Mouse (Mus musculus): ENCODE results near the gene Zmiz1. TPM values are rescaled to one million over a fixed set of nuclear protein-coding genes. Genes with fewer than 3 reads are reported as not detected.

The Zmiz1 gene
- polyA plus RNA-seq, 1 experiment from 2014 or later, result 37.4 TPM

DNA sequence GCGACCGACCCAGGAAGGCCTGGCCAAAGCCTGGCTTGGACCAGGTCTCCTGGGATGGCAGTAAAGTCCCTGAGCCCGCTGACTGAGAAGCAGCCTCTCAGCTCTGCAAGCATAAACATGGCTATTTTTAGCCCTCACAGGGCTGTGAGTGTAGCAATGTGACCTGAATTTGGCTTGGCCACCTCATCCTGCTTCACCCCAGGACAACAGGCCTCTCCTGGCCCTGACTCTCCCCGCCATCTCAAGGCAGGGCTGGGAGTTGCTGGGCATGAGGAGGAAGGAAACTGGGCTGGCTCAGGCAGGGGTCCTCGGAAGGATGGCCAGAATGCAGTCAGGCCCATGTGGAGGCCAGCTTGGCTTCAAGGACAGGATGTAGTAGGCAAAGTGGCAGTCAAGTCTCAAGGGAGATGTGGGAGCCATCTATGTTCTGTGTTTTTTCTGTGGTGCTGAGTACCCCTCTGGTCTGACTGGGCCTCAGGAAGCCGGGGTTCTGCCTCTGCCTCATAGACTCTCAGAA is 29.2 kb downstream of the Zmiz1 start:
- Histone ChIP-seq H3K9ac (ENCODE audit: low read length) (no peak overlapping the region), H3K4me3 (ENCODE audit: low read depth, low read length) (no peak overlapping the region), H3K4me2 (ENCODE audit: low read length) (no peak overlapping the region), H3K9me3 (ENCODE audit: control insufficient read depth, low read length) (no peaks in the 10 kb centered on the region), H3K27ac (ENCODE audit: low read depth) (peak overlapping the region; percentile 7; the same call in 1 of the 2 replicates), H3K4me1 (replicated peaks; ENCODE audit: control insufficient read depth, insufficient read depth, low read length) (peaks cover 59% of the 10 kb centered on the region), H3K27me3 (replicated peaks; ENCODE audit: control insufficient read depth, insufficient read depth, low read length) (no peaks in the 10 kb centered on the region), H3K36me3 (ENCODE audit: control insufficient read depth, insufficient read depth, low read length) (no peaks in the 10 kb centered on the region)
- DNase-seq (ENCODE audit: low spot score) (no peak), ATAC-seq (replicated peaks; ENCODE audit: low FRiP score, low TSS enrichment, low read depth) (no peak)
- 48% methylated on average over 6 of the region's 6 CpGs for WGBS

DNA sequence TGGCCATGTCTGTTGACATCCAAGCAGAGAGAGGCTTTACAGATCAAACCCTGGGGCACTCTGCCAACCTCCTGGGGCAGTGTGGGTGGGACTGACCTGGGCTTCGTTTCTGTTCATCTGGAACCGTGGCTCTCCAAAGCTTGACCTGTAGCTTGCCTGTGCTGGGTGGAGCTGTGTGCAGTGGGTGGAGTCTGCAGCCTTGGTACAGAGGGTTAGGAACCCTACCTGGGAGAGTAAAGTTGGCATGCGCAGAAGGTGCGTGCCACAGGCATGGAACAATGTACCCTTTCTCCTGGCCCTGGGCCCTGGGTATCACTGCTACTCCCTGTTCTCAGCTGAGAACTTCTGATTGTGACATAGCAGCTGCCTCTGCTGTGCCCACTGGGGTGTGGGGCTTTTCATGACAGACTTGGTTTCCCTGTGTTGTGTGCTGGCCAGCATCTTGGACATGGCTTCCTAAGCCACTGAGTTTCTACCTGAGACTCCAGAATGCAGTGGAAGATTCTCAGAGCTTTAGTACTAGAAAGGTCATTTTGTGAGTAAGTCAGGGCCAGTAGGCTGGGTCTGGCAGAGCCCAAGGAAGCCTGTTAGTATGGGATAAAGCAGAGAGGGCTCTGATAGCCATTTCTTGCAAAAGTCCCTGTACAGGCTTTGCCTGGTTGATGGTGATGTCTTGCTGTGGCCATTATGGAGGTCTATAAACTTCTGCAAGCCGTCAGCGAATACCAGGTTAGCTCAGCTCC is 30.5 kb downstream of the Zmiz1 start:
- H3K27me3 ChIP-seq (replicated peaks; ENCODE audit: control insufficient read depth, insufficient read depth, low read length), result no peaks in the 10 kb centered on the region
- ATAC-seq (replicated peaks; ENCODE audit: low FRiP score, low TSS enrichment, low read depth) (no peak), DNase-seq (ENCODE audit: low spot score) (no peak)
- H3K36me3 ChIP-seq (ENCODE audit: control insufficient read depth, insufficient read depth, low read length), result no peaks in the 10 kb centered on the region
- H3K4me2 ChIP-seq (ENCODE audit: low read length), result no peak overlapping the region
- no peaks in the 10 kb centered on the region for H3K9me3 ChIP-seq (ENCODE audit: control insufficient read depth, low read length)
- no peak overlapping the region for H3K4me3 ChIP-seq (ENCODE audit: low read depth, low read length)
- no peak overlapping the region for H3K9ac ChIP-seq (ENCODE audit: low read length)
- no peak overlapping the region for H3K27ac ChIP-seq (ENCODE audit: low read depth)
- 76% methylated on average over 6 of the region's 6 CpGs for WGBS
- H3K4me1 ChIP-seq (replicated peaks; ENCODE audit: control insufficient read depth, insufficient read depth, low read length), result peaks cover 54% of the 10 kb centered on the region

DNA sequence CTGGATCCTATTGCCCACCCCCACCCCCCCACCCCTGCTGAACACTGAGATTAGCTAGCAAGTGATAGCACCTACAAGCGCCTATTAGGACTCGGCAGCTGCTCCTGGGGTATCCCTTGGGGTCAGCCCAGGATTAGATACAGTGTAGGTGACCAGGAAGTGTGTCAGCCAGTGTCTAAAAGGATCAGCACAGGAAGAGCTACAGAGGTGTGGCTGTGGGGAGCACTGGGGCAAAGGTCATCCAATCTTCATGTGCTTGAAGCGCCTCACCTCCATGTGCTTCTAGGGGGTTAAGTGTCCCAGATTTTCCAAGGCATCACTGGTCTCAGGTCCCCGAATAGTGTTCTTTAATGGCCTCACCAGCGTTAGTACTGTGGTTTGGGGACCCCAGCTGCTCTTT is 33.0 kb downstream of the Zmiz1 start:
- DNase-seq (ENCODE audit: low spot score) (no peak), ATAC-seq (replicated peaks; ENCODE audit: low FRiP score, low TSS enrichment, low read depth) (no peak)
- H3K4me1 ChIP-seq (replicated peaks; ENCODE audit: control insufficient read depth, insufficient read depth, low read length), result peaks cover 50% of the 10 kb centered on the region
- H3K36me3 ChIP-seq (ENCODE audit: control insufficient read depth, insufficient read depth, low read length), result no peaks in the 10 kb centered on the region
- H3K27me3 ChIP-seq (replicated peaks; ENCODE audit: control insufficient read depth, insufficient read depth, low read length), result no peaks in the 10 kb centered on the region
- no peak overlapping the region for H3K9ac ChIP-seq (ENCODE audit: low read length)
- 84% methylated on average over 5 of the region's 5 CpGs for WGBS
- H3K9me3 ChIP-seq (ENCODE audit: control insufficient read depth, low read length), result no peaks in the 10 kb centered on the region
- H3K4me3 ChIP-seq (ENCODE audit: low read depth, low read length), result no peak overlapping the region
- H3K4me2 ChIP-seq (ENCODE audit: low read length), result no peak overlapping the region
- H3K27ac ChIP-seq (ENCODE audit: low read depth), result no peak overlapping the region

DNA sequence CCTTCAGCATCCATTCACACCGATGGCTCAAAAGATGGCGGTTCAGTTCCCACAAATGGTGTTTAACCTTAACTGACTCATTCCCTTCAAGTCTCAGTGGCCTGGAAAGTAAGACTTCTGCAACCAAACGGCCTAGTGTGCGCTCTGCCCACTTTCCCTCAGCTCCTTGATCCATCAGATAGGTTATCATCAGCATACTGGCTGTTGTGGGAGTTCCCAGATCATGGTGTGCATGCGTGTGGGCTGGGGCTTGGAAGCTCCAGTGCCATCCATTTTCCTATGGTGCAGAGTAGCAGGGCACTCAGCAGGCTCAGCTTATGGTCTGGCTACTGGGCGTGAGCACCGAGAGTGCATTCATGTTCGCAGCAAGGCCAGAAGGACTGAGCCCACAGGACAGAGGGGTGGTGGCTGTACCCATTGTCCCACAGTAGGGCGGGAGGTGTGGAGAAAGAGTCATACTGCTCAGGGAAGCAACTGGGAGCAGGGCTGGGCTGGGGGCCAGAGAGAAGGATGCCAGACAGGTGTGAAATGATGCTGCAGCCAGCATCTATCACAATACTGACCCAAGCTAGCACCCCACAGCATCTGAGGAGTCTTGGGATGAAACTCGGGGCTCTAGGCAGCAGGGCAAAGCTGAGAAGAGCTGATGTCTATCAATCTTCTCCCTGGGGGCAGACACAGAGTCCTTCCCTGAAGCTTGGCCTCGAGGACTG is 33.7 kb downstream of the Zmiz1 start:
- H3K4me1 ChIP-seq (replicated peaks; ENCODE audit: control insufficient read depth, insufficient read depth, low read length), result peaks cover 49% of the 10 kb centered on the region
- ATAC-seq (replicated peaks; ENCODE audit: low FRiP score, low TSS enrichment, low read depth), result no peak
- H3K27me3 ChIP-seq (replicated peaks; ENCODE audit: control insufficient read depth, insufficient read depth, low read length), result no peaks in the 10 kb centered on the region
- H3K27ac ChIP-seq (ENCODE audit: low read depth), result 0 out of 2 replicates have a peak overlapping the region, but pooled peaks have one; percentile 47
- no peak overlapping the region for H3K4me2 ChIP-seq (ENCODE audit: low read length)
- no peak for DNase-seq (ENCODE audit: low spot score)
- H3K9ac ChIP-seq (ENCODE audit: low read length), result no peak overlapping the region
- no peaks in the 10 kb centered on the region for H3K9me3 ChIP-seq (ENCODE audit: control insufficient read depth, low read length)
- no peaks in the 10 kb centered on the region for H3K36me3 ChIP-seq (ENCODE audit: control insufficient read depth, insufficient read depth, low read length)
- WGBS, result 72% methylated on average over 11 of the region's 11 CpGs
- no peak overlapping the region for H3K4me3 ChIP-seq (ENCODE audit: low read depth, low read length)

DNA sequence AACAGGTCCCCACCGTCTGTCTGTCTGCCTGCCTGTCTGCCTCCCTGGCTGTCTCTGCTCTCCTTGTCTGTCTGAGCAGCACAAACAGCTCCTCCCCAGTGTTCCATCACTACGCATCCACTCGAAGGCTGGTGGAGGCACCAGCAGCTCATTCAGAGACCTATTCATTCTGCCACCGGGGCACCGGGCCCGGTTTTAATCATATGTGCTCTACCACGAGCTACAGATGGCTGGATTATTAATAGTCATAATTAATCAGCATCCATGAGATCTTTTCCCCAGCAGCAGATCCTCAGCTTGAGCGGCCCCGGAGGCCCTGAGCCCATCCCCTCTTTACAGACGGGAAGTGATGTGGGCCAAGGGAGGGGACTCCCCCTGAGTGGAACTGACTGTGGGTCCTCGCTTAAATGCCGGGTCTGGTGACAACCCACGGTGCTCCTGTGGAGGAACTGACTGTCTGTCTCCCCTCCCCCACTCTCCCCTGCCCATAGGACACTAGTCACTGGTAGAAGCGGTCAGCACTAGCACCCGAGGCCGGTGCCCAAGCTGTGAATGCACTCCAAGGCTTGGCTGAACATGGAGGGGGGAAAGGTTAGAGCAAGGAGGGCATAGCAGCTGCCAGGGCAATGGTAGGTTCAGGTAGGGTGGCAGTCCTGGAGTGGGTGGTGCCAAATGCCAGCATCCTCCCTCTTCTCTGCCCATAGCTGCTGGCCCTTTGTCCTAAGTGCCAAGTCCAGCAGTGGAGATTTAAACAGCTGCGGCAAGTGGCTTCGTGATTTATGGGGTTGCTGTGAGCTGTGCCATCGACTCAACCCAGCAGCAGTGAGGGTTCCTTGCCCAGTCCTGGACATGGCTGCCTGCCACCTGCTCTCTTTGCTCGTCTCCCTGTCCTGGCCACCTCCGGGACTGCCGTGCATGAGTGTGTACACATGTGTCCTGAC is 34.6 kb downstream of the Zmiz1 start:
- DNase-seq (ENCODE audit: low spot score) (no peak), ATAC-seq (replicated peaks; ENCODE audit: low FRiP score, low TSS enrichment, low read depth) (no peak)
- Histone ChIP-seq H3K36me3 (ENCODE audit: control insufficient read depth, insufficient read depth, low read length) (no peaks in the 10 kb centered on the region), H3K9me3 (ENCODE audit: control insufficient read depth, low read length) (no peaks in the 10 kb centered on the region), H3K27ac (ENCODE audit: low read depth) (0 out of 2 replicates have a peak overlapping the region, but pooled peaks have one; percentile 47), H3K27me3 (replicated peaks; ENCODE audit: control insufficient read depth, insufficient read depth, low read length) (no peaks in the 10 kb centered on the region), H3K4me1 (replicated peaks; ENCODE audit: control insufficient read depth, insufficient read depth, low read length) (peaks cover 52% of the 10 kb centered on the region), H3K4me3 (ENCODE audit: low read depth, low read length) (no peak overlapping the region), H3K4me2 (ENCODE audit: low read length) (no peak overlapping the region), H3K9ac (ENCODE audit: low read length) (no peak overlapping the region)
- WGBS, result 57% methylated on average over 22 of the region's 22 CpGs

DNA sequence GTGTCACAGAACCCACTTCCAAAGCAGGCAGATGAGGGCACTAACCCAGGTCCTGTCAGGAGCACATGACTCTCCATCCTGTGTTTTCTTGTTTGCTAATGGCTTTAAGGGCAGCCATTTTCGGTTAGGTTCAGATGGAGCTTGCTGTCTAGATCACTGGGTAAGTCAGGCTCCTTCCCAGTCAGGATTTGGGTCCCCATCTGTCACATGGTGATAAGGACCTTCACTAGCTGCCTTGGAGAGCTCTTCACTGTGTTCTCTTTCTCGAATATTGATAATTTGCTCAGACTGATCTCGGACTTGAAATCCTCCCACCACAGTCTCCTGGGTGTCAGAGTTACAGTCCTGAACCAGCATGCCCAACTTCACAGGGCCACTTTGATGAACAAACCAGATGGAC is 35.8 kb downstream of the Zmiz1 start:
- H3K4me3 ChIP-seq (ENCODE audit: low read depth, low read length), result no peak overlapping the region
- no peak overlapping the region for H3K27ac ChIP-seq (ENCODE audit: low read depth)
- no peaks in the 10 kb centered on the region for H3K9me3 ChIP-seq (ENCODE audit: control insufficient read depth, low read length)
- H3K4me1 ChIP-seq (replicated peaks; ENCODE audit: control insufficient read depth, insufficient read depth, low read length), result peaks cover 53% of the 10 kb centered on the region
- H3K4me2 ChIP-seq (ENCODE audit: low read length), result no peak overlapping the region
- 68% methylated on average over 3 of the region's 3 CpGs for WGBS
- H3K27me3 ChIP-seq (replicated peaks; ENCODE audit: control insufficient read depth, insufficient read depth, low read length), result no peaks in the 10 kb centered on the region
- ATAC-seq (replicated peaks; ENCODE audit: low FRiP score, low TSS enrichment, low read depth) (no peak), DNase-seq (ENCODE audit: low spot score) (no peak)
- H3K9ac ChIP-seq (ENCODE audit: low read length), result no peak overlapping the region
- no peaks in the 10 kb centered on the region for H3K36me3 ChIP-seq (ENCODE audit: control insufficient read depth, insufficient read depth, low read length)

DNA sequence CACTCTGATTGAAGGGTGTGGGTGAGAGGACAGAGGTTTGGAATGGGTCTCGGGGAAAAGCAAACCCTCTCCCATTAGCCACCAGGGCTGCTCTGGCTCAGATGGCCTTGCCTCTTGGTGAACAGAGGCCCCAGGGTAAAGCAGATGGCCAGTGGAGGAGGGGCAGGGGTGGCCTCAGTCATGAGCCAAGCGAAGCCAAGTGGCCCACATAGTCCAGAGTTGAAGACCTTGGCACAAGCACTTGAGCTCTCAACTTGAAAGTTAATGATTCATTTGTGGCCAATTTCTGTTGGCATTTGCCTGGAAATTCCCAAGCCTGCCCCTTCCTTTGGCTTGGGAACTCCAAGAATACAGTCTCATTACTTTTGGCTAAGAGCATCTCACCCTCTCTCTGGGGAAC is 37.1 kb downstream of the Zmiz1 start:
- Histone ChIP-seq H3K4me2 (ENCODE audit: low read length) (no peak overlapping the region), H3K27ac (ENCODE audit: low read depth) (no peak overlapping the region), H3K27me3 (replicated peaks; ENCODE audit: control insufficient read depth, insufficient read depth, low read length) (no peaks in the 10 kb centered on the region), H3K9ac (ENCODE audit: low read length) (no peak overlapping the region), H3K36me3 (ENCODE audit: control insufficient read depth, insufficient read depth, low read length) (no peaks in the 10 kb centered on the region), H3K9me3 (ENCODE audit: control insufficient read depth, low read length) (no peaks in the 10 kb centered on the region), H3K4me3 (ENCODE audit: low read depth, low read length) (no peak overlapping the region), H3K4me1 (replicated peaks; ENCODE audit: control insufficient read depth, insufficient read depth, low read length) (peaks cover 57% of the 10 kb centered on the region)
- ATAC-seq (replicated peaks; ENCODE audit: low FRiP score, low TSS enrichment, low read depth) (no peak), DNase-seq (ENCODE audit: low spot score) (no peak)
- WGBS, result 66% methylated on average over 2 of the region's 2 CpGs

DNA sequence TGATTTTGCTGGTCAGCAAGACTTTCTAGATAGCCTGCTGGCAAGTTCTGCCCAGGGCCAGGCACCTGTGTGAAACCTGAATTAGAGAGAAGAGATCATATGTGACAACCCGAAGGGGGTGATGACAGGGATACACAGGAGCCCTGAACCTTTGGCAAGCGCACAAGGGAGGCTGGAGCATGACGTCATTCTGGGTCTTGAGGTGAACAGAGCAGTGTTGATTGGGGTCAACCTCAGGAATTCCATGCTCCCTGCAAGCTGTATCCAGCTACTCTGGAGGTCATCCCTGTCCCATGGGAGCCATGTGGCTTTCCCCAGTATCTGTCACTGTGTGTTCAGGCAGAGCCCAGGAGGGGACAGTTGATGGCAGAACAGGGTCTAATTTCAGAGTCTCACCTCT is 38.0 kb downstream of the Zmiz1 start:
- DNase-seq (ENCODE audit: low spot score) (no peak), ATAC-seq (replicated peaks; ENCODE audit: low FRiP score, low TSS enrichment, low read depth) (no peak)
- no peak overlapping the region for H3K9ac ChIP-seq (ENCODE audit: low read length)
- no peaks in the 10 kb centered on the region for H3K36me3 ChIP-seq (ENCODE audit: control insufficient read depth, insufficient read depth, low read length)
- no peak overlapping the region for H3K27ac ChIP-seq (ENCODE audit: low read depth)
- 52% methylated on average over 3 of the region's 3 CpGs for WGBS
- peaks cover 50% of the 10 kb centered on the region for H3K4me1 ChIP-seq (replicated peaks; ENCODE audit: control insufficient read depth, insufficient read depth, low read length)
- H3K4me2 ChIP-seq (ENCODE audit: low read length), result no peak overlapping the region
- H3K27me3 ChIP-seq (replicated peaks; ENCODE audit: control insufficient read depth, insufficient read depth, low read length), result no peaks in the 10 kb centered on the region
- H3K4me3 ChIP-seq (ENCODE audit: low read depth, low read length), result no peak overlapping the region
- no peaks in the 10 kb centered on the region for H3K9me3 ChIP-seq (ENCODE audit: control insufficient read depth, low read length)
